Mouse (Mus musculus) adrenal gland, postnatal 25 days (tissue): ENCODE measurements around the gene Arl16. TPM values are rescaled to one million over a fixed set of nuclear protein-coding genes. Genes with fewer than 3 reads are reported as not detected.

Experiments
- DNase-seq: peaks from one replicate; pipeline ENCODE4 v3.0.0; 2021; ENCODE audit warnings: mixed read lengths
- total RNA-seq: library from RNA; stranded (reverse); gene quantifications from 2 replicates; pipeline ENCODE4 v1.2.3, GENCODE M21; 2021

Gene Arl16
- total RNA-seq, 1 experiment from 2014 or later = 22.8 TPM

DNA sequence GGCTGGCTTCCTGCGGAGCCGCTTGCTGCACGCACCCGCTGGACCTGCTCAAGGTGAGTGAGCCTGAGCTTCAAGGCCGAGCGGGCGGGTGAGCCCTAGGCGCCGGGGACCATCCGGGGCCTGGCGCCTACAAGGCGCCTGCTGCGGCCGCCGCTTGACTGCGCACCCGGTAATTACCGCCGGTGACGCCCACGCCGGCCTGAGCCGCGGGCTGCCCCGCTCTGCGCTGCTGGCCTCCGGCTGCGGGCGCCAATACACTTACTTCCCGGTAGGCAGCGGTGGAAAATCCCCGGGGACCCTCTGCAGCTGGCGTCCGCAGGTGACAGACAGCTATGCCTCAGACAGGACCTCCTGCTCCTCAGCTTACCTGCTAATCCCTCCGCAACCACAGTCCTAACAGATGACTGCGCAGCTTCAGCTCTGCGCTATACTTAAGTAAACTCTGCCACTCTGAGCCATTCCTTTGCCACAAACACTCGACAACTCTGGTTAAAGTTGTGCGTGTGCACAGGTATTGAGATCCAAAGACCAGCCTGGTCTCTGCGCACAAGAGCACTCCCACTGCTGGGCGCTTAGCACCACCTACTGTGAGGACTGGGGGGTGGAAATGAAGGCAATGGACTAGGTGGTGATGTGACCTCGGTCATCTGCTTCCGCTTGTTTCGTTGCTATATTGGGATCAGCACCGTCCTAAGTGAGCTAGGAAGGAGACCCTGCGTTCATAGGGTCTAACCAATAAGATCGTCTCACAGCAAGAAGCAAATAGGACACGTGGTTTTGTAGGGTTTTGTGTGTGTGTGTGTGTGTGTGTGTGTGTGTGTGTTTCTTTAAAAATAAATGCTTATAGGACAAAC lies 24.8 kb upstream of the Arl16 start:
- DNase-seq = peak; percentile 43

- peak; percentile 90 for DNase-seq
Measured at GRCm38 (mm10) chr11:120491317-120492023, 24.1 kb upstream of the Arl16 start, which contains the start of gene Slc25a10. Gene Slc25a10 (plus strand): TSS chr11:120491840.

- no peak for DNase-seq
Measured at GRCm38 (mm10) chr11:120490291-120491046, 23.1 kb upstream of the Arl16 start.

- DNase-seq = peak; percentile 51
Measured at GRCm38 (mm10) chr11:120489054-120489761, 21.8 kb upstream of the Arl16 start.

DNA sequence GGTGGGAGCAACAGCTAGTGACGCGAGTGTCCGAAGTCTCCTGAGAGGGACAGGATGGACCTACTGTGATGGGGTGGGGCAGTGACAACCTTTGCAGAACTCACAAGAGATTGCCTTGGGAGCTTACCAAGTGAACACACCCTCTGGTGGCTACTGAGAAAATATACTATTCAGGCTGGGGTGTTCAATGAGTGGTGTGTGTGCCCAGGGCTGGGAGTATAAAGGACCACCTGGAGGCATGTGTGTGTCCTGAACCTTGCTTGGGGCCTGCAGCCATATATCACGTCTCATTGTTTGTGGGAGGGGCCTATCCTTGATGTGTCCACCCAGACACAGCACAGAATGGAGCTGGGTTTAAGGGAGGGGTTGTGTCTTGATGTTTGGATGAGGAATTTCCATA lies 21.1 kb upstream of the Arl16 start:
- DNase-seq = no peak

- DNase-seq = no peak
Measured at GRCm38 (mm10) chr11:120485251-120485650, 17.8 kb upstream of the Arl16 start.

- peak; percentile 89 for DNase-seq
Measured at GRCm38 (mm10) chr11:120484265-120484981, 17.0 kb upstream of the Arl16 start, which contains the start of gene Mrpl12. Gene Mrpl12 (plus strand): TSS chr11:120484613.

GRCm38 (mm10) chr11:120483448-120483934 lies 16.1 kb upstream of the Arl16 start:
- no peak for DNase-seq

DNA sequence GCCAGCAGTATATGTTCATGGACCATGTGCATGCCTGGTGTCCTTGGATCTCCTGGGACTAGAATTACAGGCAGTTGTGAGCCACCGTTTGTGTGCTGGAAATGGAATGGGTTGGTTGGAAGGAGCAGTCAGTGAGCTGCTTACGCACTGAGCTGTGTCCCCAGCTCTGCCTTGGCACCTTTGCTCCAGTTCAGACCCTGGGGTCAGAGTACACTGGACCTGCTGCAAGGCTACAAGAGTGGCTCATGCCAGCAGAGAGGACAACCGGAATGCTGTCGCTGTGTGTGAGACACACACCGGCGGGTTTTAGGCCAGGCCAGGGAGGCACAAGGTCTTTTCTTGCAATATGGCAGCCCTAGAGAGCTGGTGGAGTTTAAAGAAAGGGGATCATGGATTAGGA lies 4.6 kb upstream of the Arl16 start:
- DNase-seq = no peak

GRCm38 (mm10) chr11:120467736-120468092 lies 307 bp upstream of the Arl16 start:
- DNase-seq = no peak

DNA sequence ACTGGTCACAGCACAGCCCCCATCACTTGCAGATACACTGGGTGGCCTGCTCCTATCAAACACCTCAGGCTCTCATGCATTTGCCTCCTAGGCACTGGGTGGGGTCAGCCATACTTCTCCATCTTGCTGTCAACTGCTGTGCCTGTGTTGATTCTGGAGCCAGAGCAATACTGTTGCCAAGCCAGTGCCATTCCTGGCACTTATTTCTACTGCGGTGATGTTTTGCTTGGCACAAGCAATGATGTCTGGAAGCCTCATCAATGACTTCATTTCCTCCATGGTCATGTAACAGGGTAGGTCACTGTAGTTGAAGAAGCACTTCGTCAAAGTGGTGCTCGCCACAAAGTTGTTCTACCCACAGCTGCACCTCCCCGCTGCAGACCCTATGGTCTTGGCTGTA lies 1.9 kb downstream of the Arl16 start:
- DNase-seq = no peak

DNA sequence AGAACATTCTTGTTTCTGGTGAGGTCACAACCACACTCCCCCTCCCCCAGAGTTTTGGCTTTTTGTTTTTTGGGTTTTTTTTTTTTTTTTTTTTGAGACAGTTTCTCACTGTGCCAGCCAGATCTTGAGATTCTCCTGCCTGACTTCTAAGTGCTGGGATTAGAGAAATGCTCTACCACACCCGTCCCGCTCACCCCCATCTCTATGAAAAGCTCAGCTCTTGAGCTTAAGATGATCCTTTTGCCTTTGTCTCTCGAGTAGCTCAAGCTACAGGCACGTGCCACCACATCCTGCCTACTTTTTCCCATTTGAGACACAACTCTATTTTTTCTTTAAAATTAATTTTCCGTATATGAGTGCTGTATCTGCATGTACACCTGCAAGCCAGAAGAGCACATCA lies 3.0 kb downstream of the Arl16 start:
- DNase-seq = no peak

DNA sequence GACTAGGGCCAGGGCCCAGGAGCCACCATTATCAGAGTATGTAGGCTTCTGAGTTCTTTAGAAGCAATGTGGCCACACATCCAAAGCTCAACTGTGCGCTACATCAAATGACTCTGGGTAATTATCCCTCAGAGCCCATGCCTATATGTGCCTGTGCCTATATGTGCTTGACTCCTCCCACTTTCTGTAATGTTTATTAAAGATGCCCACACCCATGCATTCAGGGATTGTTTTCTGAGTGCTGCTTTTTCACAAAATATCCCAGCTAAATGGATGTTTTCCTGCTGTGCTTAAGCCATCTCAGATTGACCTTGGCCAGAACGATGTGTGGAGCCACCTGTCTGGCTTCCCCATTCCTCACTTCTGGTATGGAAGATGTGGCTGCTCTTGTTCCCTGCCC lies 3.9 kb downstream of the Arl16 start:
- DNase-seq = no peak

DNA sequence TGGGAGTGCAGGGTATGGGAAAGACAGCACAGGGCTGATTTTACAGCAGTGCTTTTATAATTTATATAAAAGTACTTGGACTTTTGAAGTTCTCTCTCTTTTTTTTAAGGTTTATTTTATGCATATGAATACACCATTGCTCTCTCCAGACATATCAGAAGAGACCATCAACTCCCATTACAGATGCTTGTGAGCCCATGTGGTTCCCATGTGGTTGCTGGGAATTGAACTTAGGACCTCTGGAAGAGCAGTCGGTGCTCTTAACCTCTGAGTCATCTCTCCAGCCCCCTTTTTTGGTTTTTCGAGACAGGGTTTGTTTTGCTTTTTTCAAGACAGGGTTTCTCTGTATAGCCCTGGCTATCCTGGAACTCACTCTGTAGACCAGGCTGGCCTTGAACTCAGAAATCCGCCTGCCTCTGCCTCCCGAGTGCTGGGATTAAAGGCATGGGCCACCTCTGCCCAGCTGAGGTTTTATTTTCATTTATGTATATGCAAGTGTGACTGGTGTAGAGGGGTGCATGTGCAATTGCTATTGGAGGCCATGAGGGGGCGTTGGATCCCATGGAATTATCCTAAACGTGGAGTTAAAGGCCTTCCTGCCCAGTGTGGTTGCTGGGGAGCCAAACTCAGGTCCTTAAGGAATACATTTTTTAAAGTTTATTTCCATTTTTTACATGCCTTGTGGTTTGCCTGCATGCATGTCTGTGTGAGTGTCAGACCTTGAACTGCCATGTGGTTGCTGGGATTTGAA lies 8.4 kb downstream of the Arl16 start:
- DNase-seq = no peak

- peak; percentile 76 for DNase-seq
Measured at GRCm38 (mm10) chr11:120457772-120458751, 9.3 kb downstream of the Arl16 start, which contains the start of the genes Oxld1 and Ccdc137. Gene Oxld1 (minus strand): TSS chr11:120458068. Gene Ccdc137 (plus strand): TSS chr11:120458115.

GRCm38 (mm10) chr11:120457370-120457769 lies 10.0 kb downstream of the Arl16 start:
- no peak for DNase-seq

- DNase-seq = no peak
Measured at GRCm38 (mm10) chr11:120455413-120455812, 12.0 kb downstream of the Arl16 start.

GRCm38 (mm10) chr11:120454965-120455364 lies 12.4 kb downstream of the Arl16 start:
- no peak for DNase-seq

GRCm38 (mm10) chr11:120453306-120453705 lies 14.1 kb downstream of the Arl16 start, which contains the start of gene Pde6g:
Gene Pde6g (minus strand): TSS chr11:120453500.
- no peak for DNase-seq
